Mouse (Mus musculus) lung, postnatal 0 days (tissue): ENCODE measurements at regions not wholly inside any gene's neighbourhood (a gene's known extent, or its start where the extent isn't known, plus 50 kb on each side); places are given as distances from the start of the nearest gene placed in this dataset.
"Not testable (repeated sequence)": the region's sequence is repeated elsewhere in the genome, so short reads cannot be mapped to it uniquely, and the experiment has no call there.

Experiments
- ATAC-seq: fragments of 200-750 bp; cut with Nextera tagmentation; 2 replicates; pipeline ENCODE4 v1.8.0; 2017; ENCODE audit warnings: moderate library complexity
- DNase-seq: peaks from one replicate; pipeline ENCODE4 v3.0.0-alpha.2; 2016; ENCODE audit warnings: low spot score
- H3K27ac ChIP-seq: fragments of 300-500 bp; sonication (generic); 2 replicates; pipeline ENCODE4 v1.5.1; 2014; ENCODE audit warnings: antibody characterized with exemption, mild to moderate bottlenecking, low read length, mixed read lengths
- H3K27me3 ChIP-seq: fragments of 300-500 bp; sonication (generic); replicated peaks from 2 replicates; pipeline ENCODE4 v1.6.1; 2014; ENCODE audit warnings: low read length, mixed read lengths; ENCODE audit not compliant: insufficient read depth
- H3K36me3 ChIP-seq: fragments of 300-500 bp; sonication (generic); 2 replicates; pipeline ENCODE4 v1.6.1; 2014; ENCODE audit warnings: low read length, mixed read lengths; ENCODE audit not compliant: insufficient read depth
- H3K4me1 ChIP-seq: fragments of 300-500 bp; sonication (generic); 2 replicates; pipeline ENCODE4 v1.6.1; 2014; ENCODE audit warnings: antibody characterized with exemption, low read depth, low read length, mixed read lengths; ENCODE audit not compliant: insufficient read depth
- H3K4me2 ChIP-seq: fragments of 300-500 bp; sonication (generic); replicated peaks from 2 replicates; pipeline ENCODE4 v1.6.1; 2014; ENCODE audit warnings: low read depth, mild to moderate bottlenecking, low read length, moderate library complexity, mixed read lengths
- H3K4me3 ChIP-seq: fragments of 300-500 bp; sonication (generic); 2 replicates; pipeline ENCODE4 v1.5.1; 2014; ENCODE audit warnings: low read depth, low read length
- H3K9ac ChIP-seq: fragments of 300-500 bp; sonication (generic); replicated peaks from 2 replicates; pipeline ENCODE4 v1.6.1; 2014; ENCODE audit warnings: low read depth, mild to moderate bottlenecking
- H3K9me3 ChIP-seq: fragments of 300-500 bp; sonication (generic); 2 replicates; pipeline ENCODE4 v1.6.1; 2016; ENCODE audit warnings: low read length, mixed read lengths
- CTCF ChIP-seq: IDR thresholded peaks from 2 replicates; pipeline ENCODE4 v1.5.1; 2016; ENCODE audit warnings: antibody characterized with exemption, mild to moderate bottlenecking
- EP300 ChIP-seq: IDR thresholded peaks from 2 replicates; pipeline ENCODE4 v1.6.1; 2016; ENCODE audit warnings: antibody characterized with exemption, mild to moderate bottlenecking, control low read depth
- WGBS: fragments of 180-500 bp; shearing (Covaris S2); extraction: QIAGEN DNeasy Blood & Tissue Kit; methylation state at CpG from one replicate; pipeline ENCODE4 v1.1.7; 2014; 5-methylcytosine and 5-hydroxymethylcytosine counted together

GRCm38 (mm10) chr11:94874155-94874561 lies 61.9 kb upstream of the Col1a1 start:
- TF ChIP-seq EP300, result no peak
- TF ChIP-seq CTCF, result no peak
- no peaks in the 10 kb centered on the region for H3K27me3 ChIP-seq
- H3K4me2 ChIP-seq, result no peak overlapping the region
- H3K9ac ChIP-seq, result no peak overlapping the region
- H3K9me3 ChIP-seq, result no peaks in the 10 kb centered on the region
- no peaks in the 10 kb centered on the region for H3K36me3 ChIP-seq
- H3K27ac ChIP-seq, result peak overlapping the region; percentile 45; the same call in 1 of the 2 replicates
- peak; percentile 60 for ATAC-seq
- 10% methylated on average over 6 of the region's 7 CpGs for WGBS
- no peak overlapping the region for H3K4me3 ChIP-seq
- H3K4me1 ChIP-seq, result peaks cover 4% of the 10 kb centered on the region; the same call in 1 of the 2 replicates
- DNase-seq, result peak; percentile 72

- Histone ChIP-seq H3K9me3 (no peaks in the 10 kb centered on the region), H3K27ac (peak overlapping the region; percentile 45), H3K4me3 (no peak overlapping the region), H3K9ac (no peak overlapping the region), H3K36me3 (no peaks in the 10 kb centered on the region), H3K4me2 (peak overlapping the region; percentile 48), H3K27me3 (no peaks in the 10 kb centered on the region), H3K4me1 (peaks cover 4% of the 10 kb centered on the region; the same call in 1 of the 2 replicates)
- ATAC-seq (no peak), DNase-seq (peak; percentile 33)
- TF ChIP-seq EP300 (no peak), CTCF (no peak)
- WGBS, result 5% methylated on average over 7 of the region's 7 CpGs
These were observed 62.3 kb upstream of the Col1a1 start for GRCm38 (mm10) chr11:94873693-94874092.

- peak; percentile 89 for DNase-seq
- H3K4me2 ChIP-seq, result peak overlapping the region; percentile 48
- H3K4me1 ChIP-seq, result peaks cover 4% of the 10 kb centered on the region; the same call in 1 of the 2 replicates
- no peak for TF ChIP-seq CTCF
- TF ChIP-seq EP300, result no peak
- no peaks in the 10 kb centered on the region for H3K9me3 ChIP-seq
- H3K27ac ChIP-seq, result peak overlapping the region; percentile 45; the same call in 1 of the 2 replicates
- H3K27me3 ChIP-seq, result no peaks in the 10 kb centered on the region
- 0% methylated on average over 19 of the region's 19 CpGs for WGBS
- no peak overlapping the region for H3K4me3 ChIP-seq
- no peaks in the 10 kb centered on the region for H3K36me3 ChIP-seq
- ATAC-seq, result peak; percentile 72
- no peak overlapping the region for H3K9ac ChIP-seq
These were observed 63.1 kb upstream of the Col1a1 start for GRCm38 (mm10) chr11:94872921-94873320.

- H3K27ac ChIP-seq, result no peak overlapping the region
- no peak overlapping the region for H3K4me3 ChIP-seq
- H3K9ac ChIP-seq, result no peak overlapping the region
- no peaks in the 10 kb centered on the region for H3K27me3 ChIP-seq
- TF ChIP-seq EP300, result no peak
- TF ChIP-seq CTCF, result peak; percentile 83
- H3K36me3 ChIP-seq, result no peaks in the 10 kb centered on the region
- no peaks in the 10 kb centered on the region for H3K9me3 ChIP-seq
- H3K4me2 ChIP-seq, result peak overlapping the region; percentile 8; the same call in 1 of the 2 replicates
- H3K4me1 ChIP-seq, result peaks cover 4% of the 10 kb centered on the region; the same call in 1 of the 2 replicates
- 0% methylated on average over 1 of the region's 1 CpGs for WGBS
- DNase-seq (peak; percentile 61), ATAC-seq (peak; percentile 19; the same call in 1 of the 2 replicates)
These were observed 65.7 kb upstream of the Col1a1 start for GRCm38 (mm10) chr11:94870341-94870740.

- not testable (repeated sequence) for H3K9me3 ChIP-seq, H3K36me3 ChIP-seq, H3K27ac ChIP-seq, H3K4me1 ChIP-seq, H3K4me3 ChIP-seq, H3K27me3 ChIP-seq, H3K9ac ChIP-seq
- H3K4me2 ChIP-seq, result peak overlapping the region; percentile 8; the same call in 1 of the 2 replicates
- WGBS, result 15% methylated on average over 4 of the region's 4 CpGs
- ATAC-seq, result peak; percentile 48
- peak; percentile 63 for DNase-seq
- TF ChIP-seq CTCF, result peak; percentile 69
These were observed 66.2 kb upstream of the Col1a1 start for GRCm38 (mm10) chr11:94869866-94870265.

- H3K4me3 ChIP-seq, result no peak overlapping the region
- no peaks in the 10 kb centered on the region for H3K4me1 ChIP-seq
- no peaks in the 10 kb centered on the region for H3K9me3 ChIP-seq
- WGBS, result 16% methylated on average over 9 of the region's 9 CpGs
- H3K9ac ChIP-seq, result no peak overlapping the region
- TF ChIP-seq CTCF, result peak; percentile 92
- TF ChIP-seq EP300, result no peak
- no peak overlapping the region for H3K4me2 ChIP-seq
- no peak overlapping the region for H3K27ac ChIP-seq
- ATAC-seq, result peak; percentile 66
- no peaks in the 10 kb centered on the region for H3K27me3 ChIP-seq
- H3K36me3 ChIP-seq, result no peaks in the 10 kb centered on the region
- peak; percentile 78 for DNase-seq
These were observed 69.7 kb upstream of the Col1a1 start for GRCm38 (mm10) chr11:94866176-94866967.
